Mouse (Mus musculus) mature B cell (primary cell): ENCODE measurements around the gene Olfr521.
"Not testable (repeated sequence)": the region's sequence is repeated elsewhere in the genome, so short reads cannot be mapped to it uniquely, and the experiment has no call there.

ENCODE experiments used
- in situ Hi-C: fragments of 300-500 bp; cut with MboI; formaldehyde crosslinking; loops from 2 replicates; pipeline ENCODE4 v1.14.3; 2019

Olfr521 gene

GRCm38 (mm10) chr7:99763207-99763606 lies at the start of gene Olfr521:
Olfr521 (plus strand) TSS chr7:99763507.
- in situ Hi-C loops = no loop called here

DNA sequence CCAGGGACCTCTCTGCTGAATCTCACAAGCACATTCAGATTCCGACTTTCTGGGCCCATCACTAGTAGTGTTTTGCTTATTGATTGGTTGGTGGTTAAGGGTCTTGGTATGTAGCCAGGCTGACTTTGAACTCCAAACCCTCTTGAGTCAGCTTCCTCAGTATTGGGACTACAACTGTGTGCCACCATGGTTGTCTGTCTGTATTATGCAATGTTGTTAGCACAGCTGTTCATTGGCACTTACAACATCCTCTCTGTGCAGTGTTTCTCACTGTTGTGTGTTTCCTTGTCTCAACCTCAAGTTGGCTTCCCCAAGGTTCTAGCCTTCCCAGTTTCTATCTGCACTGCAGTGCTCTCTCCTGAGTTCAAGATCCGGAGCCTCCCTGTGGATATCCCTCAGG lies 46.8 kb upstream of the Olfr521 start:
- in situ Hi-C loops = no loop called here

DNA sequence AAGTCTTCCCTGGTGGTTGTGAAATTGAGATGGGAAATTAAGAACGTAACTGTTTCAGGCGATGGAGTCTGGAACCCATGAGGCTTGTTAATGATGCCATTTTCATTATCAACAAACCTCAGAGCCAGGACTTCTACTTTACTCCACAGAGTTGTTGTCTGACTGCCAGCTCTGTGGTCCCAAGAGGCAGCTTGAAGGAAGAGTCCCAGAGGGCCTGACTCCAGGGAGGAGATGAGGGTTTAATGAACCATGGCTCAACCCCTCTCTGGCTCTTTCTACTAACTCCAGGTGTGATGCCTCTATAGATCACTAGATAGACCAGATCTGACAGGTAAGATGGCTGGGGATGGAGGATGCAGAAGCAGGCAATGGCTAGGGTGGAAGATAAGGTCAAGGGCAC lies 33.3 kb upstream of the Olfr521 start, which contains the start of gene Olfr520:
Gene Olfr520, plus strand, starts transcription at position 301 of the 400 bp plus-strand sequence.
- in situ Hi-C loops = no loop called here

DNA sequence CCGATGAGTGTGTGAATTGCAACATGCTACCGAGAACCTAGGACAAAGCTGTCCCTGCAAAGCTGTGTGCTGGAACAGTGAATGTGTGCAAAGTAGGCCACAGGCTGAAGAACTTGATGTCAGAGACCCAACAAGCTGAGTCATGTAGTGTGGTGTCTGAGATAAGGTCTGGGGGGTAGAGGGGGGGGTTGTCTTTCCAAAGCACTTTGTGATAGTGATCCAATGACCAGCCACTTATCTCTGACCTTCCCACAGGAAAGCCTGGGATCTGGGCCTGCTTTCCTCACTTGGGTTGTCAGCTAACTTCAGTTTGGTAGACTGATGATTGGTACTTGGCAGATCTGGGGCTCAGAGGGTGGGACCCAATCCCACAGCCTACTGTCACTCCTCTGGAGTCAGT lies 28.7 kb upstream of the Olfr521 start:
- in situ Hi-C loops = no loop called here

GRCm38 (mm10) chr7:99735491-99735890 lies 27.8 kb upstream of the Olfr521 start:
- in situ Hi-C loops = not testable (repeated sequence)

DNA sequence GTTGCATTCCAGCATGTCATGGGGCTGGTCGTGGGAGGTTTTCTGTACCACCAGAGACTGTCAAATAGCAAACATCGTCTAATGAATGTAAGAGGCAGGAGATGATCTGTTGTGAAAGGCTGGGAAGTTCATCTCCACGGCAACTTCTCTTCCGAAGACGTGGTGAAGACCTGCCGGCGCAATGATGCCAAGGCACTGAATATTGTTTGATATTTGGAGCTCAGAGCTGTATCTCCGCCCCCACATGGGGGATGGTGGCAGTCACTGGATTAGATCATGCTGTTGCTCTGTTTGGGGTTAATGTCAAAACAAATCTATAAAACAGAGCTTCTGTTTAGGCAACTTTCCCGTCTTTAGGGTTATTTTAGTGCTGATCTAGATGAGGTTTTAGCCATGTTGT lies 24.0 kb upstream of the Olfr521 start:
- in situ Hi-C loops = no loop called here

DNA sequence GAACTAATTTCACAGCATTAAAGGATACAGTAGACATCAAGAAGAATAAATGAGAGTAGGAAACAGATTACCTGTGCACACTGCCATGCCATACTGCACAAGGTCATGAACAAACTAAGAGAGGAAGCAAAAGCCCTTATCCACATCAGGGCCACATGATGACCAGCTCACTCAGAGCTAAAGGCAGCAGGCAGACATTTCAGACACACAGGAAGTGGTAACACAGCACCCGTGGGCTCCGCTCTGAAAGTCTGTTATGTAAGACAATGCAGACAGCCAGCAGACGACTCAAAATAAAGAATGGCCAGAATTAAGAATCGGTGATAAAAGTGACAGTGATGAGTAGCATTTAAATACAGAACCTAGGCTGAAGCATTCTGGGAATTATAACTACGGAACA lies 18.1 kb downstream of the Olfr521 start:
- in situ Hi-C loops = no loop called here

- in situ Hi-C loops = no loop called here
Observed at GRCm38 (mm10) chr7:99781916-99782315, 18.6 kb downstream of the Olfr521 start.

DNA sequence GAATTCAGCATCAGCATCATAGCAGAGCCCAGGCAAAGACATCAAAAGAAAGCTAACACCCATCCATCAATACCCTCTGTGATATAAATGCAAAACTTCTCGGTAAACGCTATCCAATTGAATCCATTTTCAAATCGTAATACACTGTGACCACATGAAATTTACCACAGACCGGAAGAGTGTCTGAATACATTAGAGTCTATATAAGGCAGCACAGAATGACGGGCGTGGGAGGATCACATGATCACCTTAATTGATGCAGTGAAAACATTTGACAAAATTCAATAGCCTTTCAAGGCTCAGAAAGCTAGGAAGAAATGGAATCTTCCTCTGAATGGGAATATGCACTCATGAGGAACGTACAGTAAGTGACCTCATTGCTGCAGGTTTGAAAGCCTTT lies 20.1 kb downstream of the Olfr521 start:
- in situ Hi-C loops = no loop called here

DNA sequence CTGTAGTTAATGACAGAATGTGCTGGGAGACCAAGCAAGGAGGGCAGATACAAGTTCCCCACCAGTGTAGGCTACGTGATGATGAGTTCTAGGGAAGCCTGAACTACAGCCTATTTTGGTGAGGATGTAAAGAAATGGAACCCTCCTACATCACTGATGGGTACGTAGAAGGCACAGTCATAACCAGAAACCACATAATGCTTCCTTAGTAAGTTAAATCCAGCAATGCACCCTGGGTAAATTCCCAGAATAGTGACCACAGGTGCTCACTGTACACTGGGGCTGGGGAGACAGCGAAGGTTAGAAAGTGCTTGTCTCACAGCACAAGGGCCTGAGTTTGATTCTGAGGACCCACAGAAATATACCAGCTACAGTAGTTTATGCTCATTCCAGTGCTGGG lies 22.2 kb downstream of the Olfr521 start:
- in situ Hi-C loops = no loop called here

- in situ Hi-C loops = no loop called here
Observed at GRCm38 (mm10) chr7:99786774-99787173, 23.5 kb downstream of the Olfr521 start.

DNA sequence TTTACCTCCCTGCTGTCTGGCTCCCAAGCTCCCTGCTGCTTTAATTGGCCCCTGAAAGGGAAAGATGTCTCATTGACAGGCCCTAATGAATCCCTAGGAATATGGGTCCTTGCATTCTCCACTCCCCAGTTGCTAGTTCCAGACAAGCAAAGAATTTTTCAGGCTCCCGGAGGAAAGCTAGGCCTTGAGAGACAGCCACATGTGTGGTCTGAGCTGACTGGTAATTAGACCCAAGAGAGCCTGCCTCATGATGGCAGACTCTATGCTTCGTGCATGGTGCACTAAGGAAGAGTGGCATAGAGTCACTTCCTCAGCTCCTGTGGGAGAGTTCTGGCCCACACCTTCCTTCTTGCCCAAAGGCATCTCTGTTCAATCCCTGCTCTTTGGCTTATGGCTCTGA lies 24.6 kb downstream of the Olfr521 start:
- in situ Hi-C loops = no loop called here

DNA sequence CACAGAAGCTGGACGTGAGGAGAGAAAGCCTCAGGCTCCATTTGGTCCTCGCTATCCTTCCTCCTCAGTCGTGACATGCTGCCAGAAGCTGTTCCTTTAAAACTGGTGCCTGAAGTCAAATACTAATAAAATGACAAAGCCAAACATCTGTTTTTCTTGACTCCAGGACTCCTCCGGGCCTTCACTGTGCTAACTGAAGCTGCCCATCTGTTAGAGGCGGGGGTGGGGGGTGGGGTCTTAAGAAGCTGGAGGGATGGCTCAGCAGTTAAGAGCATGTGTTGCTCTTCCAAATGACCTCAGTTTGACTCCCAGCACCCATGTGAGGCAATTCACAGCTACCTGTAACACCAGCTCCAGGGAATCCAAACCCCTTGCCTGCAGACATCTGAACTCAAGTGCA lies 25.3 kb downstream of the Olfr521 start:
- in situ Hi-C loops = no loop called here

- in situ Hi-C loops = loop anchor here (10.0 kb wide), 1 partner anchor 126 kb away; no protein-coding TSS in a partner anchor
Observed at GRCm38 (mm10) chr7:99790816-99791215, 27.5 kb downstream of the Olfr521 start.

DNA sequence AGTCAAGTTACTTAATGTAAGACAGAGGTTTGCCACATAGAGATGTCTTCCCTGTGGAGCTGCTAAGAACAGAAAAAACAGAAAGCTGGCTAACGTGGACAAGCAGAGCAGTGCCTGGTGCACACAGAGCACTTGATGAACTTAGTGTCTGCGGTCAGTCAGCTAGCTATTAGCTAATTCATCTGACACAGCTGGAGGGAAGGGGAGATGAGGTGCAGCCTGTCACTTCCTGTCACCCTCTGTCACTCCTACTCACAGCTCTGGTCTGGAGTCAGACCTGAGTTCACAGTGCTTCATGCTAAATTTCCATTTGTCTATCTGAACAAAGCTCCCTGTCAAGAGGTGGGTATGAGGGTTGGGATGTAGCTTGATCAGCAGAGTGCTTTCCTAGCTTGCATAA lies 30.8 kb downstream of the Olfr521 start:
- in situ Hi-C loops = loop anchor here (10.0 kb wide), 1 partner anchor 129 kb away; no protein-coding TSS in a partner anchor

DNA sequence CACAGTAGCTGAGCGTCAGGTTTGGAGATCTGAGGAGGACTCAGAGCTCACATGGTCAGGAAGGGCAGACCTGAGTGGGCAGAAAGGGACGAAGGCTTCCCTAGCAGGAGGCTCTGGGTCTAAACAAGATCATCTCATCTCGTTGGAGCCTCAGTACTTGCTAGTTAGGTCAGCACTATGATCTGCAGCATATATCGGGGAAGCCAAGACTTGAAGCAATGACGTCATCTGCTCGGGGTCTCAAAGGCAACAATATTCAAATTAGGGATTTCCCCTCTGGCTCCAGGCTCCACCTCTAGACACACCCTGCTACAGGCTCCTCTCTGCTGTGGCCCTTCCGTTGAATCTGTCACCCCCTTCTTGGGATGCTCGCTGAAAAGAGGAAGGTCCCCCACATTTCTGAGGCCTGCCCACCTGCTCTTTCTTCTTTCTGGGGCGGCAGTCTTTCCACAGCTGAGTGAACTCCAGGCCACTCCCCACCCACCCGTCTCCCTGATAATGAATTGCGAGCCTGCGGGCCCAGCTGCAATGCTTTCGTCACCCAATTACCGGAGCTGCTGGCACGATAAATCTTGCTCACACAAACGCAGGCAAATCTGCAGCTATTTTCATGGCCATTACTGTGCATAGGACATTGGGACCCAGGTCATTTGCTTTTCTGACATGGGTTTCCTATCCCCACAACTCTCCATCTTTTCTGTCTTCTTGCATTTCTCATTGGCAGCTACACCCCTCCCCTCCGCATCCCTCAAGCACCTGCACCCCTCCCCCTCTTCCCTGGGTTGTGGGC lies 32.1 kb downstream of the Olfr521 start:
- in situ Hi-C loops = loop anchor here (10.0 kb wide), 1 partner anchor 131 kb away; no protein-coding TSS in a partner anchor

GRCm38 (mm10) chr7:99796471-99796870 lies 33.2 kb downstream of the Olfr521 start:
- in situ Hi-C loops = loop anchor here (10.0 kb wide), 1 partner anchor 132 kb away; no protein-coding TSS in a partner anchor

DNA sequence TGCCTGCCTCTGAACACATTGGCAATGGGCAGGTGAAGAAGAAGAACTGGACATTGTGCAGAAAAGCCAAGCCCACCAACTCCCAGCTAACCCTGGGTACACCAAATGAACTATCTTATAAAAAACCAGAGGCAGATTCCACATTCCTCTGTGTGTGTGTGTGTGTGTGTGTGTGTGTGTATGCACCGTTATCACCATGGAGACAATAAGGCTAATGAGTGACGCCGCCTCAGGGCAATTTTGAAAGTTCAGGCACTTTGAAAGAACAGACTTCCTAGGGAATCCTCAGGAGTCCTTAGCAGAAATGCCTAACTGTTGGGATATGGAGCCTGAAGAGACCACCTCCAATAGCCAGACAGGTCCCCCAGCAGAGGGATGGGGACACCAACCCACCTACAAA lies 34.0 kb downstream of the Olfr521 start:
- in situ Hi-C loops = loop anchor here (10.0 kb wide), 1 partner anchor 132 kb away; no protein-coding TSS in a partner anchor

DNA sequence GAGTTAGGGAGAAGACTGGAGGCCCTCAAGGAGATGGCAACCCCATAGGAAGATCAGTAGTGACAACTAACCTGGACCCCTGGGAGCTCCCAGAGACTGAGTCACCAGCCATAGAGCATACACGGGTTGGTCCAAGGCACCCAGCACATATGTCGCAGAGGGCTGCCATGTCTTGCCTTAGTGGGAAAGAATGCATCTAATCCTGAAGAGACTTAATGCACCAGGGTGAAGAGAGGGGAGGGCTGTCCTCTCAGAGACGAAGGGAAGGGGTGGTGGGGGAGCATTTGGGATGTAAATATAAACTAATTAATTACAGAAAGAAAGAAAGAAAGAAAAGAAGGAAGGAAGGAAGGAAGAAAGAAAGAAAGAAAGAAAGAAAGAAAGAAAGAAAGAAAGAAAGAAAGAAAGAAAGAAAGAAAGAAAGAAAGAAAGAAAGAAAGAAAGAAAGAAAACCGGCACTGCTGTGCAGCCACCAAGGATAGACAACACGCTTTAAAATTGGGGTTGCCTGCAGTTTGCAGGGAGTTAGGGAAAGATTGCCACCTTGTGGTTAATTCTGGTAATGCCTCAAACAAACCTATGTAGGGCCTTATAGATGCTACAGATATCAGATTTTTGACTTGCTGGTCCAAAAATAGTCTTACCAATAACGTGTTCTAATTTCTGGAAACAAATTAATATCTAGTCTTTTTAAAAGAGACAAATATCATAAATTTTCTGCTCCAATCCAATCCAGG lies 34.8 kb downstream of the Olfr521 start:
- in situ Hi-C loops = loop anchor here (10.0 kb wide), 1 partner anchor 133 kb away; no protein-coding TSS in a partner anchor

DNA sequence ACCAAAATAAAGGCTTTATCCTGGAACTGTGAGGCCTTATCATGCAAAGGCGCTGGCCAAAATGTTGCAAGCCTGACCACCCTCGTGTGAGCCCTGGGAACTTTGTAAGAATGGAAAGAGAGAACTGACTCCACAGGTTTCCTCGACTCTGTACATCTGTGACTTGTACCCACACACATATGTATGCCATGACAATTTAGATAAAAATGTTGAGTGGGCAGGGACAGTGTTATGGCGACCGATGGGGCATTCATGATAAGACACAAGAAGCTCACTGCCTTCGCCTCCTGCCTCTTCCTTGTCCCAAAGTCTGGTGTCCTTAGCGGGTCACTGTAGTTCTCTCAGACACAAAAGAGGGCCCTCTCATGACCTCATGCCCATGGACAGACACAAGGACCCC lies 35.8 kb downstream of the Olfr521 start:
- in situ Hi-C loops = loop anchor here (10.0 kb wide), 1 partner anchor 134 kb away; no protein-coding TSS in a partner anchor

- in situ Hi-C loops = loop anchor here (25.0 kb wide), 1 partner anchor 316 kb away; the partner anchor contains the start of gene Rps3
Observed at GRCm38 (mm10) chr7:99803535-99803934, 40.2 kb downstream of the Olfr521 start.

GRCm38 (mm10) chr7:99804033-99804432 lies 40.7 kb downstream of the Olfr521 start:
- in situ Hi-C loops = loop anchor here (25.0 kb wide), 1 partner anchor 317 kb away; the partner anchor contains the start of gene Rps3
